Mouse (Mus musculus) heart, embryonic 15.5 days (tissue): Measurements from ENCODE around the gene Dnmt3a. TPM values are rescaled to one million over a fixed set of nuclear protein-coding genes. Genes with fewer than 3 reads are reported as not detected.

Experiments used
- ATAC-seq: fragments of 200-750 bp; cut with Nextera tagmentation; replicated peaks from 2 replicates; pipeline ENCODE4 v1.8.0; 2017; ENCODE audit warnings: low read depth, moderate TSS enrichment; ENCODE audit not compliant: insufficient number of reproducible peaks, insufficient read depth, low FRiP score
- H3K27ac ChIP-seq: fragments of 300-500 bp; sonication (generic); 2 replicates; pipeline ENCODE4 v1.5.1; 2015; ENCODE audit warnings: mild to moderate bottlenecking, inconsistent platforms
- H3K27me3 ChIP-seq: fragments of 300-500 bp; sonication (generic); 2 replicates; pipeline ENCODE4 v1.6.1; 2015; ENCODE audit warnings: inconsistent platforms
- H3K36me3 ChIP-seq: fragments of 300-500 bp; sonication (generic); 2 replicates; pipeline ENCODE4 v1.6.1; 2015; ENCODE audit warnings: mild to moderate bottlenecking, inconsistent platforms
- H3K4me1 ChIP-seq: fragments of 300-500 bp; sonication (generic); replicated peaks from 2 replicates; pipeline ENCODE4 v1.6.1; 2015; ENCODE audit warnings: inconsistent platforms
- H3K4me2 ChIP-seq: fragments of 300-500 bp; sonication (generic); 2 replicates; pipeline ENCODE4 v1.6.1; 2015; ENCODE audit warnings: inconsistent platforms, mild to moderate bottlenecking, moderate library complexity
- H3K4me3 ChIP-seq: fragments of 300-500 bp; sonication (generic); 2 replicates; pipeline ENCODE4 v1.5.1; 2015; ENCODE audit warnings: mild to moderate bottlenecking, inconsistent platforms
- H3K9ac ChIP-seq: fragments of 300-500 bp; sonication (generic); 2 replicates; pipeline ENCODE4 v1.6.1; 2015; ENCODE audit warnings: mild to moderate bottlenecking, inconsistent platforms
- H3K9me3 ChIP-seq: fragments of 300-500 bp; sonication (generic); replicated peaks from 2 replicates; pipeline ENCODE4 v1.6.1; 2016; ENCODE audit warnings: inconsistent platforms
- WGBS: fragments of 180-500 bp; shearing (Covaris S2); methylation state at CpG from one replicate; pipeline ENCODE4 v1.1.7; 2015; ENCODE audit warnings: mixed read lengths; 5-methylcytosine and 5-hydroxymethylcytosine counted together
- polyA plus RNA-seq: library from polyadenylated mRNA; unstranded; fragments of >200 nt; fragmentation: Nextera tagmentation; extraction: Ambion mirVana; gene quantifications from 2 replicates; pipeline ENCODE4 v1.2.1, GENCODE M21; 2015

Gene Dnmt3a
- 79.9 and 94.7 TPM in 2 replicates for polyA plus RNA-seq

DNA sequence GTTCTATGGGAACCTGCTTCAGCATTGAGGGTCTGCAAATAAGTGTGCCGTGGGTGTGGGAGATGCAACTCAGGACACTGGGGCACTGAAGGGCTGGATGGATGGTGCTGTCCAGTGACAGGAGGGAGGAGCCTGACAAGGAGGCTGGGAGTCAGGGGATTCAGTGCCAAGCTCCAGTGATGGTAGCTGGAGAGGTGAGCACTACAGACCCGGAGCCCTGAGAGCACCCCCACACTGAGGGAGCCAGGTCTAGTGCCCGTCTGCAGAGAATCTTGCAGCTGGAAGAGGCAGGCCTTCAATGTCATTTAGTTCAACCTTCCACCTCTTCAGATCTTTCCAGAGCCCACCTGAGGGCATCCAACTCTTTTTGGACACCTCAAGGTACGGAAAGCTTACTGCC, at the start of gene Dnmt3a:
Gene Dnmt3a (plus strand): TSS at position 156 of the 400 bp plus-strand sequence.
- H3K4me2 ChIP-seq, result peak within 1 kb of the TSS; percentile 73
- no peaks in the 10 kb centered on the region for H3K36me3 ChIP-seq
- no peaks in the 10 kb centered on the region for H3K9me3 ChIP-seq
- no peaks in the 10 kb centered on the region for H3K27me3 ChIP-seq
- peak within 1 kb of the TSS; percentile 86 for H3K4me3 ChIP-seq
- ATAC-seq, result no peak
- H3K27ac ChIP-seq, result peak within 1 kb of the TSS; percentile 98
- WGBS, result 14% methylated on average over 4 of the region's 4 CpGs
- peak within 1 kb of the TSS; percentile 95 for H3K9ac ChIP-seq
- peaks cover 37% of the 10 kb centered on the region for H3K4me1 ChIP-seq

DNA sequence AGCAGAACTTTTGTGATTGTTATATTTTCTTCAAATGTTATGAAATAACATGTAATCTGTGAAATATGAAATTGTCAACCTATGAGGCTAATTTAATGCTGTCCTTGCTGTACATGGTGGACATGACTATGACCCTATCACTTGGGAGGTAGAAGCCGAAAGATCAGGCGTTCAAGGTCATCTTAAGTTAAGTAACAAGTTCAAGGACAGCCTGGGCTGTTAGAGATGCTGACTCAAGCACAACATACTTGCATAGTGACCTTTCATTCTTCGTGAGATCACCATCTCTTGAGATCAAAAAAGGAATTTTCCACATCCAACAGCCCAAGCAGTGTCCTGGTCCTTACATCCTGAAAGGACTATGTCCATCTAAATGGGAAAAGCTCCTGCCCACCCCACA, 49.6 kb upstream of the Dnmt3a start:
- WGBS, result 85% methylated on average over 3 of the region's 3 CpGs
- no peak for ATAC-seq

DNA sequence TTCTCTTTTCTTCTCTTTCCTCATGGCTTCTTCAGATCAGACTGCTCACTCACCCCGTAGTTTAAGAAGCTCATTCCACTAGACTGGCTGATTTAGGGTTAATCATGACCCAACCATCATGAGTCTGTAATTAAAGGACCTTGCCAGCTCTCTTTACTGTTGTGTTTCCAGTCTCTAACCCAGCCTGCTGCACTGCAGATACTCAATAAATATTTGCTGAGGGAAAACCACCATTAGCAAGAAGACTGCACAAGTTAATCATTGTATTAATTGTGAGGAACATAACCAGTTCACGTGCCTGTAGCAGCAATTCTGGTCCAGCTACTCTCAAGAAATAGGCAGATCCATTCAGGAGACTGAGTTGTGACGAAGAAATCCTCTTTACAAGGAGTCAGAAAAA, 47.7 kb upstream of the Dnmt3a start:
- Histone ChIP-seq H3K9ac (no peak overlapping the region), H3K36me3 (no peaks in the 10 kb centered on the region), H3K9me3 (no peaks in the 10 kb centered on the region), H3K4me2 (no peak overlapping the region), H3K4me3 (no peak overlapping the region), H3K27ac (no peak overlapping the region), H3K4me1 (peaks cover under 1% of the 10 kb centered on the region; the same call in 1 of the 2 replicates), H3K27me3 (no peaks in the 10 kb centered on the region)
- ATAC-seq, result no peak
- 87% methylated on average over 3 of the region's 3 CpGs for WGBS

More for the DNA sequence above, 49.6 kb upstream of the Dnmt3a start:
- H3K27me3 ChIP-seq, result no peaks in the 10 kb centered on the region
- no peak overlapping the region for H3K4me3 ChIP-seq
- no peak overlapping the region for H3K27ac ChIP-seq
- no peak overlapping the region for H3K9ac ChIP-seq
- no peaks in the 10 kb centered on the region for H3K9me3 ChIP-seq
- H3K4me2 ChIP-seq, result no peak overlapping the region
- no peaks in the 10 kb centered on the region for H3K36me3 ChIP-seq
- no peaks in the 10 kb centered on the region for H3K4me1 ChIP-seq

DNA sequence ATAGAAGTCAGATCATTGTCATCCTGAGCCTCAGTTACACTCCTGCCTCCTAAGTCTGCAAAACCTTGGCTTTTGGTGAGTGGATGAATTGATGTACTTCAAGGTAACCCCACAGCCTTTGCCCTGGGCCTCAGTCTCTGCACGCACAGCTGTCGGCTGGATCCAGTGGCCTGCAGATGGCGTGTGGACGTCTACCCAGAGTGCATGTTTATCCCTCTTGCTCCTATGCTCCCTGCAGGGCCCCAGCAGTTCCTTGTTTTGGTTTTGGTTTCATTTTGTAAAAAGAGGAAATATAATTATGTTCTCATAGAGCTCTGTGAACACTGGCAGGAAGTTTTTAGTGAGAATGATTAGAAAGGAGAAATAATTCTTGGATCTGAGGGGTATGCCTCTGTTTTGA, 46.4 kb upstream of the Dnmt3a start:
- Histone ChIP-seq H3K4me3 (no peak overlapping the region), H3K27ac (peak overlapping the region; percentile 4; the same call in 1 of the 2 replicates), H3K4me1 (peaks cover 13% of the 10 kb centered on the region), H3K4me2 (no peak overlapping the region), H3K36me3 (no peaks in the 10 kb centered on the region), H3K9me3 (no peaks in the 10 kb centered on the region), H3K27me3 (no peaks in the 10 kb centered on the region), H3K9ac (no peak overlapping the region)
- no peak; the same call in 1 of the 2 replicates for ATAC-seq
- WGBS, result 27% methylated on average over 4 of the region's 4 CpGs

DNA sequence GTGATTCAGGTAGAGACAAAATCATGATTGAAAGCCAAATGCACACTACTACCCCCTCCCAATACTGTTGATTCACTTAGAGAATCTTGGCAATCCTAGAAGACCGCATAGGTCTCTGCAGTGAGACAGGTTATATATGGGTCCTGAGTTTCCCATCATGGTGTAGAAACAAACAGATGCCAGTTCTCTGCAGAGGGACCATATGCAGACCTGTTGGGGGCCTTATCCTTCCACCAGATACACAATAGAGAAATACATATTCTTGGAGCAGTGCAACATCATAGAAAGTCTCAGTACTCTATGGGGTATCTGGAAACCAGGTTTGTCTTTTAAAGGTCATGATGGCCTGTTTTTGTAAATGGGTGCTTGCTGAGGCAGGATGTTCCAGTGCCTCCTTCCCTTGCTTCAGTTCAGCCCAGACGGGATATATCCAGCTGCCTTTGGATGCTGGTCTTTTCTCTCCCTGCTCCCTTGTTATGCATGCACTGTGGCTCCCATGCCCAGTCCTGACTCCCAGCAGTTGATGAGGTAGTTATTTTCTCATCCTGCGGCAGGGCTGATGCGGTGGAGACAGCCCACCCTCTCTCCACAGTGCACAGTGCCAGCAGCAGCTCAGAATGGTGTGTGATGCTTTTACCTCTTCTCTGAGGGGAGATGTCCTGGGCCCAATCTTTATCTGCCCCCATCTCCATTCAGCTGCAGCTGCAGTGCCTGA, 44.8 kb upstream of the Dnmt3a start:
- WGBS, result 75% methylated on average over 4 of the region's 4 CpGs
- H3K4me1 ChIP-seq, result peaks cover 18% of the 10 kb centered on the region

DNA sequence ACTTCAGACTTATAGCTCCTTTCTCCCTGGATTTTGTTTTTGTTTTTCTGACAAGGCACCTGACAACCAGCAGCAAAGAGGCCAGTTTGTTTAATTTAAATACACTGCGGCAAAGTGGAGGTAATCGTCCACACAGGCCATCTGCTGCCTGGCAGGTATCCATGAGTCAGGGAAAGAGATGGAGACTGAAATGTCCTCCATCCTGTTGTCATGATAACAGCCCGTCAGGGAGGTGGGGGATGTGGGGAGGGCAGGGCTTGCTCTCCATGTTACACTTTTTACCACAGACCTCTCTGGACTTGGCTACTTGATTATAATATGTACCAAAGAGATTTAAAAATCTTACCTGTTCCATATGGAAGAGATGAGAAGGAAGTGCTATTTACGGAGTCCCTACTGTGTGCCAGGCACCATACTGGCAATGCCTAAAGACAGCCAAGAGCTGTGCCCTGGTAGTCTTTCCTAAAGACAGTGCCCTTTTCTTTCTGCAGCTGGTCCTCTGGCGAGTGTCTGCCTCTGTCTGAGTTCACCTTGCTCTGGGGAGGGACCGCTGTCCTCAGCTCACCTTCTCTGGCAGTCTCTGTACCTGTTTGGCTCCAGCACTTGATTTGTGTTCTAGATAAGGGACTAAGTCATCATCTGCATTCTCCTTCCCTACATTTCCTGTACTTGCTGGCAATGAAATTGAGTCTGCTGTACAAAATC, 44.1 kb upstream of the Dnmt3a start:
- Histone ChIP-seq H3K9ac (no peak overlapping the region), H3K36me3 (no peaks in the 10 kb centered on the region), H3K4me3 (no peak overlapping the region), H3K27ac (no peak overlapping the region), H3K4me1 (peaks cover 18% of the 10 kb centered on the region), H3K27me3 (no peaks in the 10 kb centered on the region), H3K4me2 (no peak overlapping the region), H3K9me3 (no peaks in the 10 kb centered on the region)
- ATAC-seq, result no peak
- 64% methylated on average over 6 of the region's 6 CpGs for WGBS

More for the DNA sequence above, 44.8 kb upstream of the Dnmt3a start:
- no peaks in the 10 kb centered on the region for H3K9me3 ChIP-seq
- H3K36me3 ChIP-seq, result no peaks in the 10 kb centered on the region
- H3K27me3 ChIP-seq, result no peaks in the 10 kb centered on the region
- H3K4me3 ChIP-seq, result no peak overlapping the region
- no peak overlapping the region for H3K4me2 ChIP-seq
- no peak overlapping the region for H3K27ac ChIP-seq
- no peak overlapping the region for H3K9ac ChIP-seq
- no peak for ATAC-seq

DNA sequence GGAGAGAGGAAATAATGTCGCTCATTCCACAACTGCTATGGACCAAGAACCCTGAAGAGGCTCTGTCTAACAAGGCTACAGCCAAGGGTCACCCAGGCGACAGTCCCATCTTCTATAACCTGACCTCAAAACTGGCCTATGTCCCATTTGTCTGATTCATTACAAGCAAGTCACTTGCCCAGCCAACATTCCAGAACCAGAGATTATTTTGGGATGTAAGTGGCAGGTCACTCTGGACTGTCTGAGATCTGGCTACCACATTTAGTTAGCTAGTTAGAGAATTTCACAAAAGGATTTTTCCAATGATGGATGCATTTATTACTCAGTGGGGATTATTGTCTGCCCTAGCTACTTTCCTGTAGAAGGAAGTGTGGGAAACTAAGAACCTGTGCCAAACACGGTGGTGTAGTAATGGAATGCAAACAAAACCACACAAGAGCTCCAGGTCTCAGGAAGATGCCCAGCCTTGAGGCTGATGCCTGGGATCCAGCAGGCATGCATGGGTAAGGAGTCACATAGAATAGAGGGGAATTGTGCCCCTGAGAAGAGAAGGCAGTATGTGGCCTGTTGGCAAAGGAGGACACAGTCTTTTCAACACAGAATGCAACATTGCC, 41.5 kb upstream of the Dnmt3a start:
- Histone ChIP-seq H3K27me3 (no peaks in the 10 kb centered on the region), H3K9ac (no peak overlapping the region), H3K4me2 (no peak overlapping the region), H3K4me3 (no peak overlapping the region), H3K27ac (peak overlapping the region; percentile 16; the same call in 1 of the 2 replicates), H3K9me3 (no peaks in the 10 kb centered on the region), H3K36me3 (no peaks in the 10 kb centered on the region), H3K4me1 (peaks cover 18% of the 10 kb centered on the region)
- ATAC-seq, result no peak
- WGBS, result 55% methylated on average over 3 of the region's 3 CpGs

DNA sequence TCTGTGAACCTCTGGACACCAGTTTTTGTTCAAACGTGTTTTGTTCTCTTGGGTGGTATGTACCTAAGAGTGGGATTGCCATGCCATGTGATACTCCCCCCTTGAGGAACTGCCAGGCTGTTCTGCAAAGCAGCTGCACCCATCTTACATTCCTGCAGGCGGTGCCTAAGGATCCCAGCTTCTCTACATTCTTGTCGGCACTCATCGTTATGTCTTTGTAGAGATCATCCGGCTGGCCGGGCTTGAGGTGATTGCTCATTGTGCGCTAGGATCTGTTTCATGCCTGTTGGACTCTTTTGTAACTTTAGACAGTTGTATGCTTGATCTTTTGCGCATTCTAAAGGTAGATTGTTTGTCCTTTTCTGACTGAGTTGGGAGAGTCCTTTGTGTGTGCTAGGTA, 38.4 kb upstream of the Dnmt3a start:
- Histone ChIP-seq H3K36me3 (no peaks in the 10 kb centered on the region), H3K27me3 (no peaks in the 10 kb centered on the region), H3K9ac (no peak overlapping the region), H3K4me3 (no peak overlapping the region), H3K4me1 (peaks cover 18% of the 10 kb centered on the region), H3K9me3 (no peaks in the 10 kb centered on the region), H3K27ac (no peak overlapping the region), H3K4me2 (no peak overlapping the region)
- 67% methylated on average over 8 of the region's 8 CpGs for WGBS
- no peak for ATAC-seq

DNA sequence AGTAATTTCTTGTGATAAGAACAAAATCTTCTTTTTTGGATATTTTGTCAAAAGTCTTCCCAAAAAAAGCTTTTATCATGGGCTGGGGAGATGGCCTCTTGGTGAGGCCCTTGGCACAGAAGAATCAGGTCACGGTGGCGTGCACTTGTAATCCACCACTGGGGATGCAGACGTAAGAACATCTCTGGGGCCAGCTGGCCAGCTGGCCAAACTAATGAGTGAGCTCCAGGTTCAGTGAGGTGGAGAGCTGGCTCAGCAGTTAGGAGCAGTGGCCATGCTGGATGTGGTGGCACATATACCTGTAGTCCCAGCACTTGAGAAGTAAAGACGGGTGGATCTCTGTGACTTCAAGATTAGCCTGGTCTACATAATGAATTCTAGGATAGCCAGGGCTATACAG, 37.4 kb upstream of the Dnmt3a start:
- no peak for ATAC-seq
- Histone ChIP-seq H3K9me3 (no peaks in the 10 kb centered on the region), H3K27me3 (no peaks in the 10 kb centered on the region), H3K4me2 (no peak overlapping the region), H3K4me3 (no peak overlapping the region), H3K27ac (no peak overlapping the region), H3K4me1 (peaks cover 15% of the 10 kb centered on the region), H3K9ac (no peak overlapping the region), H3K36me3 (no peaks in the 10 kb centered on the region)
- WGBS, result 93% methylated on average over 4 of the region's 4 CpGs

DNA sequence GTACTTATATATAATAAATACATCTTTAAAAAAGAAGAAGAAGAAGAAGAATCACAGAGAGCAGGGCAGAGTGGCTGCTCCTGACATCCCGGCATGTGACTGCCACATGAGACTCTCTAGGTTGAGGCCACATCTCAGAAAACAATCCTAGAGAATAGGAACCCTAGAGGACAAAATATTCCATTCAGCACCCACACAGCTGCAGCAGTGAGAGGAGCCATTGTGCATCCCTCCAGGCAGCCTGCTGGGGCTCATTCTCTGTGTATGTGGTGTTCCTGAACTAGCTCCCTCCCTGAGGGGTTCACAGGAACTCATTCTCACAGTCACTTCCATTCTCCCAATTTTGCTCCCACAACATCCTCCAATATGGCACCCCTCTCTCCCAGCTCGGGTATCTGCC, 35.3 kb upstream of the Dnmt3a start:
- Histone ChIP-seq H3K9ac (no peak overlapping the region), H3K9me3 (no peaks in the 10 kb centered on the region), H3K4me2 (no peak overlapping the region), H3K4me3 (no peak overlapping the region), H3K27me3 (no peaks in the 10 kb centered on the region), H3K36me3 (no peaks in the 10 kb centered on the region), H3K27ac (no peak overlapping the region), H3K4me1 (no peaks in the 10 kb centered on the region)
- ATAC-seq, result no peak
- WGBS, result 68% methylated on average over 2 of the region's 2 CpGs

DNA sequence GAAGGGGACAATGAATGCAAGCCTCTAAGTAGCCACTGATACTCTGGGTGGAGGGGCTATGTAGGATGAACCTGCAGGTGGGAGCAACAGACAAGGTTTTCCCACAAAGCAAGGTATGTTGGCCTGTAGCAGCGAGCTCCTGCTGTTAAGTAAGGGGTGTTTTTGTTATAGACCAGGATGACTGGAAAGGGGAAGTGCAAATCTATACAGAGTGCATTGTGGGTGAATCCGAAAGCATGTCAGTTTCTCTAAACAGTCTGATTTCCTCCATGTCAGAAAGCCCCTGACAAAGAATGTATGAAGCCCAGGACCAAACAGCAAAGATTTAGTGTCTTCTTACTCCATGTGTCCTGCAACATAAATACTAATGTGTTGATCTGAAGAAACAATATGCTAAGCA, 34.7 kb upstream of the Dnmt3a start:
- Histone ChIP-seq H3K4me2 (no peak overlapping the region), H3K9ac (no peak overlapping the region), H3K27ac (no peak overlapping the region), H3K27me3 (no peaks in the 10 kb centered on the region), H3K4me1 (no peaks in the 10 kb centered on the region), H3K9me3 (no peaks in the 10 kb centered on the region), H3K4me3 (no peak overlapping the region), H3K36me3 (no peaks in the 10 kb centered on the region)
- 70% methylated on average over 2 of the region's 2 CpGs for WGBS
- ATAC-seq, result no peak
